Mouse (Mus musculus) liver, adult 2 months (tissue): ENCODE measurements at regions not wholly inside any gene's neighbourhood (a gene's known extent, or its start where the extent isn't known, plus 50 kb on each side); places are given as distances from the start of the nearest gene placed in this dataset.

Experiments
- DNase-seq: peaks from one replicate; pipeline ENCODE4 v3.0.0-alpha.2; 2011; ENCODE audit warnings: low read depth, low spot score; ENCODE audit errors: extremely low read depth
- H3K27ac ChIP-seq: fragments of 200-500 bp; replicated peaks from 2 replicates; pipeline ENCODE4 v1.5.1; 2012; ENCODE audit warnings: low read depth, mild to moderate bottlenecking, control low read depth, inconsistent platforms, low read length; ENCODE audit not compliant: insufficient read depth
- H3K27me3 ChIP-seq: fragments of 200-500 bp; 2 replicates; pipeline ENCODE4 v1.6.1; 2012; ENCODE audit warnings: mild to moderate bottlenecking, moderate library complexity, low read length, inconsistent platforms; ENCODE audit not compliant: control insufficient read depth, insufficient read depth
- H3K36me3 ChIP-seq: fragments of 200-500 bp; 2 replicates; pipeline ENCODE4 v1.6.1; 2012; ENCODE audit warnings: low read length, inconsistent platforms; ENCODE audit not compliant: control insufficient read depth, insufficient read depth
- H3K4me1 ChIP-seq: fragments of 200-500 bp; 2 replicates; pipeline ENCODE4 v1.6.1; 2011; ENCODE audit warnings: low read length; ENCODE audit not compliant: control insufficient read depth, insufficient read depth
- H3K4me3 ChIP-seq: fragments of 200-500 bp; 2 replicates; pipeline ENCODE4 v1.5.1; 2011; ENCODE audit warnings: low read depth, mild to moderate bottlenecking, control low read depth, low read length, moderate library complexity; ENCODE audit not compliant: insufficient read depth
- H3K79me2 ChIP-seq: fragments of 200-500 bp; 2 replicates; pipeline ENCODE4 v1.6.1; 2012; ENCODE audit warnings: inconsistent platforms, mild to moderate bottlenecking, low read length, moderate library complexity; ENCODE audit not compliant: control insufficient read depth, insufficient read depth
- H3K9ac ChIP-seq: fragments of 200-500 bp; 2 replicates; pipeline ENCODE4 v1.6.1; 2012; ENCODE audit warnings: low read depth, mild to moderate bottlenecking, control low read depth, inconsistent platforms, low read length
- CTCF ChIP-seq: fragments of 200-500 bp; IDR thresholded peaks from 2 replicates; pipeline ENCODE4 v1.5.1; 2011; ENCODE audit warnings: low read depth, low read length, control low read depth
- POLR2A ChIP-seq: fragments of 200-500 bp; IDR thresholded peaks from 2 replicates; pipeline ENCODE4 v1.6.1; 2011; ENCODE audit warnings: low read length, control low read depth; ENCODE audit not compliant: insufficient read depth; ENCODE audit errors: extremely low read depth
- WGBS: fragments of 180-500 bp; shearing (Covaris S2); methylation state at CpG from one replicate; pipeline ENCODE4 v1.1.7; 2018; 5-methylcytosine and 5-hydroxymethylcytosine counted together

DNA sequence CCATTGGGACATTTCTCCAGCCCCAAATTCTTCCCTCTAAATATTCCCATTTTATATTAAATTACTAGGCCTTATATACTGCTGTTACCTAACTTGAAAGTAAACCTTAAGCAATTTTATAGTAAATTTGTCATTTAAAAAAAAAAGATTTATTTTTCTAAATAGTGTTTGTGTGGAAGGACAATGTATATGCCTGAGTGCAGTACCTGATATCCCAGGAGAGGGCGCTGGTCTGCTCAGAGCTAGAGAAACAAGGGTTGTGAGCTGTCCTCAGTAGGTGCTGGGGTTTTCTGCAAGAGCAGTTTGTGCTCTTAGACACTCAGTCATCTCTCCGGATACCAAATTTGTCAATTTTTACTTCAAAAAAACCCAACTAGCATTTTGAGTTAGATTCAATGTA is 224.4 kb upstream of the Tshz3 start:
- no peak overlapping the region for H3K4me3 ChIP-seq
- H3K36me3 ChIP-seq = no peaks in the 10 kb centered on the region
- no peak overlapping the region for H3K27ac ChIP-seq
- DNase-seq = no peak
- H3K27me3 ChIP-seq = no peaks in the 10 kb centered on the region; the same call in 1 of the 2 replicates
- H3K9ac ChIP-seq = no peak overlapping the region
- no peaks in the 10 kb centered on the region for H3K4me1 ChIP-seq
- no peak for TF ChIP-seq CTCF
- no peak for TF ChIP-seq POLR2A
- H3K79me2 ChIP-seq = no peaks in the 10 kb centered on the region
- WGBS = 71% methylated on average over 2 of the region's 2 CpGs

DNA sequence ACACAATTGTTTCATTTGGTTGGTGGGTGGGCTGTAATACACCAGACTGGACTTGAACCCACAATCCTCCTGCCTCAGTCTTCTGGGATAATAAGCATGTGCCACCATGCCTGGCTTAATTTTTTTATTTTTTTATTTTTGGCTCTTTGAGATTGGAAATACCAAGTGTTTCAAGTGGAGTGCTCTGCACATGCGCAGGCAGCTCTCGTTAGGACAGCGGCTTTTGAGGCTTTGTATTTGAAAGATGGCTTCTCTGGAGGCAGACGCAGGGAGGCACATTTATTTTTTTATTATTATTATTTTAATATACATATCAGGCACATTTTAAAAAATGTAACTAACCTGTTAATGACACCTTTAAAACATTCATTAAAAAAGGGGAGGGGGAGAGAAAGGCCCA is 221.5 kb upstream of the Tshz3 start:
- Histone ChIP-seq H3K9ac (no peak overlapping the region), H3K4me1 (no peaks in the 10 kb centered on the region), H3K36me3 (no peaks in the 10 kb centered on the region), H3K4me3 (no peak overlapping the region), H3K79me2 (no peaks in the 10 kb centered on the region), H3K27ac (no peak overlapping the region), H3K27me3 (no peaks in the 10 kb centered on the region; the same call in 1 of the 2 replicates)
- no peak for DNase-seq
- TF ChIP-seq CTCF = no peak
- 95% methylated on average over 4 of the region's 4 CpGs for WGBS

DNA sequence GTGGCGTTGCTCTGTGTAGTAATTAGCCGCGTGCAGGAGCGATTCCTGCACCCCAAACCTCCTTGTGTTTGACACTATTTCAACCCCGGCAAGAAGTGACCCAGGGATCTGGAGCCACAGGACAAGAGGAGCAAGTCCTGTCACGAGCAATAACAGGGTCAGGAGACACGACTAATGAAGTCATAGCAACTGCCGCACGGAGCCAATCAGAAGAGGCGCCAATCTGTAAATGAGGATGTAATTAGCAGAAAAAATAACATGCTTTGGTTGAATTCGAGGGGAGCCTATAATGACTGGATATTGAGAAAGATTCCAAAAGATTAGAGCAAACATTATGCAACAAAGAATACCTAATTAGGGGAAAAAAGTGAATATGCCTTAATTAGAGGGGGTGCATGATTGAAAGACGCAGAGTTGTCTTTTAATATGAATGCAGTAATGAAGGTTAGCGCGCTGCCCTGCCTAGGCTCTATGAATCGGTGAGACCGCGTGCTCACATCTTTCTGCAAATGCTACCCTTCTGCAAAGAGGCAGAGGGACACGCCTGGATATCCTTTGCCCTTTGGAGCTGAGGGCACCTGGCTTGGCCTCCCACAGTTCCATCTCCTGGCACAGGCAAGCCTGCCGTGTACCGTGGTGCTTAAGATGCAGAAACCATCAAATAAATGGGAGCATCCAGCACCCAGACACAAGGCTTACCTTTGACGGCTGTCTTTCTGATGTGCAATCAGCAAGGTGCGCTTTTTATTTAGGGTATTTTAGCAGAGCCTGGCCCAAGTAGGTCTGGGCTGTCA is 220.9 kb upstream of the Tshz3 start:
- Histone ChIP-seq H3K79me2 (no peaks in the 10 kb centered on the region), H3K4me3 (no peak overlapping the region), H3K36me3 (no peaks in the 10 kb centered on the region), H3K9ac (no peak overlapping the region), H3K27me3 (no peaks in the 10 kb centered on the region; the same call in 1 of the 2 replicates), H3K27ac (no peak overlapping the region), H3K4me1 (no peaks in the 10 kb centered on the region)
- 79% methylated on average over 22 of the region's 22 CpGs for WGBS
- no peak for TF ChIP-seq CTCF
- TF ChIP-seq POLR2A = no peak
- no peak for DNase-seq

DNA sequence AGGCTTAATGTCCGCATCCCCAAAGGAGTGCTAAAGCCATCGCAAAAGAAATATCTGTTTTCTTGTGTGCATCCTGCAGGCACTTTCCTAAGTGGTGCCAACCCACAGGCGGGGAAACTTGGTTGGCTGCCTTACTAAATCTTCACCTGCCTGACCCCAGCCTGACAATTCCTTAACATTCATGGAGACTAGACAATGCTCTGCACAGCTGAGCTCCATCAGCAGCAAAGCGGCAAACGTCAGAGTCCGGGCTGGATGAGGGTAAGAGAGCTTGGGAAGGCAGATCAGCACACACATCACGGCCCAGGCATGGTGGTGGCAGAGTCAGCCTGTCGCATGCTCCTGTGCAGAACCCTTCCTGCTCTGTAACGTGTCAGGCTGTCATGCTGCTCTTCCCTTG is 209.8 kb upstream of the Tshz3 start:
- Histone ChIP-seq H3K36me3 (no peaks in the 10 kb centered on the region), H3K79me2 (no peaks in the 10 kb centered on the region), H3K27ac (no peak overlapping the region), H3K27me3 (no peaks in the 10 kb centered on the region), H3K4me1 (no peaks in the 10 kb centered on the region), H3K9ac (no peak overlapping the region), H3K4me3 (no peak overlapping the region)
- no peak for DNase-seq
- TF ChIP-seq POLR2A (no peak), CTCF (no peak)
- 84% methylated on average over 9 of the region's 9 CpGs for WGBS

DNA sequence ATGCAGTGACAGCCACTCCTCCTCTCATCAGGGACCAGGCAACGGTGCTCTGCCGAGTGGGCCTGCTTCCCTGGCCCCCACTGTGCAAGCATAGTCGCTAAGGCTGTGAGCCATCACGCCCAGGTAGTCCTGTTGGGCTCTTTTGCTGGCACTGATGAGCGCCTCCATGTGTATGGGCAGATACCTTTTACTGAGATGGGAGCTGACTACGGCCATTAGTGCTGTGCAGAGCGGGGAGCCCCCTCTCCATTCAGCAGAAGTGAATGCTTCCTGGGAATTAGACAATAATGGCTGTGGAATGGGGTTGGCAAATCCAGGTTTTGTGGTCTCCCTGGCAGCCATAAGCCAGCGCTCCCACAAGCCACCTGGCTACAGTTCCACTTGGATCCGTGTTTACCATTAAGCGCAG is 206.7 kb upstream of the Tshz3 start:
- 75% methylated on average over 10 of the region's 10 CpGs for WGBS
- Histone ChIP-seq H3K27ac (no peak overlapping the region), H3K4me3 (no peak overlapping the region), H3K79me2 (no peaks in the 10 kb centered on the region), H3K4me1 (no peaks in the 10 kb centered on the region), H3K27me3 (no peaks in the 10 kb centered on the region), H3K9ac (no peak overlapping the region), H3K36me3 (no peaks in the 10 kb centered on the region)
- TF ChIP-seq POLR2A (no peak), CTCF (no peak)
- no peak for DNase-seq

DNA sequence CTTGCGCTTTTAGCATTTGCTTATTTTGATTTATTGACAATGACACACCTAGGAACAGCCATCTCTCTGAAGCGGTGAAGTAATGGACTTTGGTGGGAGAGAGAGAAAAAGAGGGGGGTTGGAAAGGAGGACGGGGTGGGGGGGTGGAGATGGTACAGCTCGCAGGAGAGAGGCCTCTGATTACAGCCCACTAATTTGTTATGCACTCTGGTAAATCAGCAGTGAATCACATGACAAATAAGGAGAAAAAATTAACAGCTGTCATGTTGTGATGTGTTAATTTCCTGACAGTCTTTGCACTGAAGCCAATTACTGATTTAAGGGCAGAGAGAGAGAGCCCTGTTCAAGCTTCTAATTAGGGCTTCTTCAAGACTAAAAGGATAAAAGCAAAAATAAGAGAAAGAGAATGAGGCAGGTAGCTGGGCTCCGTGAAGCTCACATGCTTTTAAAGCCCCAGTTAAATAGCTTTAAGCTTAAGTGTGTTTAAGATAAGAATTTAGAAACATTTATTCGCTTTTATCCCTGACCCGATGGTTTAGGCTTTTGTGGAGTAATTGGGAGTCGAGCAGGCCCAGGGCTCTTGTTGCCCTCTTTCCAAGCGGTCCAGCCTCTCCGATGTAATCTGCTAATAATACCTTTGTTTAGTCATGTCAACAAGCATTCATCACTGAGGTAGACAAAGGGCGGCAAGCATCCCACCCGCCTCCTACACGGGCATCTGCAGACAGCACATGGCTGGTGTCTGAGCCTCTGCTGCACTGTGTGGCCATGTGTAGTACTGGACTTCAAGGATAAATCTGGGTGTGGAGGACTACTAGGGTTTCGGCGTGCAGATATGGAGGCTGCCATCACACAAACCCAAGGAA is 193.7 kb upstream of the Tshz3 start:
- Histone ChIP-seq H3K27me3 (no peaks in the 10 kb centered on the region), H3K9ac (no peak overlapping the region), H3K27ac (no peak overlapping the region), H3K4me1 (no peaks in the 10 kb centered on the region), H3K36me3 (no peaks in the 10 kb centered on the region), H3K4me3 (no peak overlapping the region), H3K79me2 (no peaks in the 10 kb centered on the region)
- TF ChIP-seq CTCF = no peak
- no peak for TF ChIP-seq POLR2A
- no peak for DNase-seq
- 61% methylated on average over 15 of the region's 15 CpGs for WGBS
